Comparison of ENCODE assay signal across 9 mouse cellular contexts in genomic region chr3:50382729-50383128, GRCm38 (mm10).
DNase-seq lines count a peak whose midpoint lies in the region; ATAC-seq and TF ChIP-seq lines count a peak whose summit lies in the region.
"Had no signal": no experiment of that assay in that cellular context is flagged by ENCODE, and none has a peak within 500 bp of the region (broad histone marks: within the 10 kb centered on the region; RNA-seq: fewer than 3 reads in every experiment).

No protein-coding gene starts in this region.

- no peaks in the 10 kb centered on the region for H3K36me3 ChIP-seq in midbrain, embryonic 12.5 days
- no peaks in the 10 kb centered on the region for H3K36me3 ChIP-seq in midbrain, embryonic 13.5 days
- H3K36me3 ChIP-seq in limb, embryonic 11.5 days (ENCODE audit: control insufficient read depth, insufficient read depth, low read length) = no peaks in the 10 kb centered on the region
- H3K36me3 ChIP-seq in stomach, postnatal 0 days (ENCODE audit: control insufficient read depth, insufficient read depth, low read length) = no peaks in the 10 kb centered on the region

- no peak for TF ChIP-seq EP300 in stomach, postnatal 0 days (optimal IDR thresholded peaks at IDR 0.05)

- DNase-seq in limb, embryonic 11.5 days (ENCODE audit: low spot score) = peak; percentile 54
- DNase-seq in stomach, postnatal 0 days (ENCODE audit: low spot score) = no peak
- no peak for DNase-seq in thymus, postnatal 14 days
- no peak for DNase-seq in adrenal gland, postnatal 4 days (ENCODE audit: low spot score in 2 of 2)

- WGBS in midbrain, embryonic 12.5 days = 39% methylated on average over 5 of the region's 5 CpGs
- WGBS in midbrain, embryonic 13.5 days = 27% methylated on average over 5 of the region's 5 CpGs
- 13% methylated on average over 5 of the region's 5 CpGs for WGBS in limb, embryonic 11.5 days
- 39% methylated on average over 5 of the region's 5 CpGs for WGBS in stomach, postnatal 0 days

- H3K4me3 ChIP-seq in midbrain, embryonic 12.5 days = no peak overlapping the region
- H3K4me3 ChIP-seq in midbrain, embryonic 13.5 days (replicated peaks) = no peak overlapping the region
- H3K4me3 ChIP-seq in limb, embryonic 11.5 days (ENCODE audit: low read depth, low read length) = no peak overlapping the region
- no peak overlapping the region for H3K4me3 ChIP-seq in stomach, postnatal 0 days (ENCODE audit: low read depth, low read length)
- H3K4me3 ChIP-seq: myocyte had no signal

- no peak overlapping the region for H3K9ac ChIP-seq in midbrain, embryonic 12.5 days (replicated peaks)
- no peak overlapping the region for H3K9ac ChIP-seq in midbrain, embryonic 13.5 days (replicated peaks)
- H3K9ac ChIP-seq in limb, embryonic 11.5 days (ENCODE audit: low read length) = no peak overlapping the region
- no peak overlapping the region for H3K9ac ChIP-seq in stomach, postnatal 0 days (ENCODE audit: low read length)

- no peaks in the 10 kb centered on the region for H3K9me3 ChIP-seq in midbrain, embryonic 12.5 days
- H3K9me3 ChIP-seq in midbrain, embryonic 13.5 days = no peaks in the 10 kb centered on the region
- H3K9me3 ChIP-seq in limb, embryonic 11.5 days (ENCODE audit: control insufficient read depth, low read length) = no peaks in the 10 kb centered on the region
- H3K9me3 ChIP-seq in stomach, postnatal 0 days (ENCODE audit: control insufficient read depth, low read length) = no peaks in the 10 kb centered on the region

- H3K27ac ChIP-seq in midbrain, embryonic 12.5 days (replicated peaks) = no peak overlapping the region
- H3K27ac ChIP-seq in midbrain, embryonic 13.5 days = no peak overlapping the region
- H3K27ac ChIP-seq in limb, embryonic 11.5 days (replicated peaks; ENCODE audit: low read depth, low read length) = peak overlapping the region; percentile 63; the same call in 1 of the 2 replicates
- H3K27ac ChIP-seq in stomach, postnatal 0 days (replicated peaks) = no peak overlapping the region

- H3K4me2 ChIP-seq in midbrain, embryonic 12.5 days (replicated peaks) = 0 out of 2 replicates have a peak overlapping the region, but pooled peaks have one; percentile 47
- H3K4me2 ChIP-seq in midbrain, embryonic 13.5 days (replicated peaks) = no peak overlapping the region
- H3K4me2 ChIP-seq in limb, embryonic 11.5 days (ENCODE audit: low read depth, severe bottlenecking) = no peak overlapping the region
- peak overlapping the region; percentile 52 for H3K4me2 ChIP-seq in stomach, postnatal 0 days (replicated peaks; ENCODE audit: low read depth)

- H3K27me3 ChIP-seq in midbrain, embryonic 12.5 days = peaks cover 8% of the 10 kb centered on the region; the same call in 1 of the 2 replicates
- no peaks in the 10 kb centered on the region for H3K27me3 ChIP-seq in midbrain, embryonic 13.5 days
- H3K27me3 ChIP-seq in limb, embryonic 11.5 days (ENCODE audit: control insufficient read depth, insufficient read depth, low read length) = no peaks in the 10 kb centered on the region
- H3K27me3 ChIP-seq in stomach, postnatal 0 days (ENCODE audit: control insufficient read depth, insufficient read depth, low read length) = no peaks in the 10 kb centered on the region

- peaks cover 22% of the 10 kb centered on the region for H3K4me1 ChIP-seq in midbrain, embryonic 12.5 days
- peaks cover 22% of the 10 kb centered on the region for H3K4me1 ChIP-seq in midbrain, embryonic 13.5 days (replicated peaks)
- H3K4me1 ChIP-seq in limb, embryonic 11.5 days (ENCODE audit: control insufficient read depth, insufficient read depth, low read length) = peaks cover 15% of the 10 kb centered on the region; the same call in 1 of the 2 replicates
- no peaks in the 10 kb centered on the region for H3K4me1 ChIP-seq in stomach, postnatal 0 days (replicated peaks; ENCODE audit: control insufficient read depth, insufficient read depth)

- peak; percentile 51 for TF ChIP-seq CTCF in stomach, postnatal 0 days (IDR thresholded peaks at IDR 0.05; ENCODE audit: low read depth)

- ATAC-seq in midbrain, embryonic 12.5 days (ENCODE audit: low FRiP score, low read depth) = 0 out of 2 replicates have a peak, but pooled peaks have one; percentile 28
- no peak for ATAC-seq in midbrain, embryonic 13.5 days
- peak; percentile 98 for ATAC-seq in granulocyte monocyte progenitor cell, adult 5-6 weeks (replicated peaks; ENCODE audit: poor library complexity, severe bottlenecking)
- no peak for ATAC-seq in limb, embryonic 11.5 days (ENCODE audit: insufficient number of reproducible peaks, low FRiP score, low TSS enrichment, low read depth)
- ATAC-seq in stomach, postnatal 0 days (ENCODE audit: low FRiP score, low TSS enrichment) = 0 out of 2 replicates have a peak, but pooled peaks have one; percentile 60
- ATAC-seq in CD4-positive, CD25-positive, alpha-beta regulatory T cell, adult 4 months = no peak

Comparison
In these comparisons a context has a peak if more than half of its experiments do, and no peak if none do; other contexts are left out.
1. ATAC-seq: peak in midbrain, embryonic 12.5 days (single experiment), granulocyte monocyte progenitor cell, adult 5-6 weeks (single experiment) and stomach, postnatal 0 days (single experiment); none in midbrain, embryonic 13.5 days (single experiment), limb, embryonic 11.5 days (single experiment) and CD4-positive, CD25-positive, alpha-beta regulatory T cell, adult 4 months (single experiment).
2. H3K4me2 ChIP-seq: peak in midbrain, embryonic 12.5 days (single experiment) and stomach, postnatal 0 days (single experiment); none in midbrain, embryonic 13.5 days (single experiment) and limb, embryonic 11.5 days (single experiment).